Mouse (Mus musculus): ENCODE measurements around the gene Tcirg1. TPM values are rescaled to one million over a fixed set of nuclear protein-coding genes. Genes with fewer than 3 reads are reported as not detected.

Tcirg1 gene
- polyA plus RNA-seq (2014; fragmentation: Nextera tagmentation; extraction: Ambion mirVana): 16.3 and 21.8 TPM in 2 replicates

DNA sequence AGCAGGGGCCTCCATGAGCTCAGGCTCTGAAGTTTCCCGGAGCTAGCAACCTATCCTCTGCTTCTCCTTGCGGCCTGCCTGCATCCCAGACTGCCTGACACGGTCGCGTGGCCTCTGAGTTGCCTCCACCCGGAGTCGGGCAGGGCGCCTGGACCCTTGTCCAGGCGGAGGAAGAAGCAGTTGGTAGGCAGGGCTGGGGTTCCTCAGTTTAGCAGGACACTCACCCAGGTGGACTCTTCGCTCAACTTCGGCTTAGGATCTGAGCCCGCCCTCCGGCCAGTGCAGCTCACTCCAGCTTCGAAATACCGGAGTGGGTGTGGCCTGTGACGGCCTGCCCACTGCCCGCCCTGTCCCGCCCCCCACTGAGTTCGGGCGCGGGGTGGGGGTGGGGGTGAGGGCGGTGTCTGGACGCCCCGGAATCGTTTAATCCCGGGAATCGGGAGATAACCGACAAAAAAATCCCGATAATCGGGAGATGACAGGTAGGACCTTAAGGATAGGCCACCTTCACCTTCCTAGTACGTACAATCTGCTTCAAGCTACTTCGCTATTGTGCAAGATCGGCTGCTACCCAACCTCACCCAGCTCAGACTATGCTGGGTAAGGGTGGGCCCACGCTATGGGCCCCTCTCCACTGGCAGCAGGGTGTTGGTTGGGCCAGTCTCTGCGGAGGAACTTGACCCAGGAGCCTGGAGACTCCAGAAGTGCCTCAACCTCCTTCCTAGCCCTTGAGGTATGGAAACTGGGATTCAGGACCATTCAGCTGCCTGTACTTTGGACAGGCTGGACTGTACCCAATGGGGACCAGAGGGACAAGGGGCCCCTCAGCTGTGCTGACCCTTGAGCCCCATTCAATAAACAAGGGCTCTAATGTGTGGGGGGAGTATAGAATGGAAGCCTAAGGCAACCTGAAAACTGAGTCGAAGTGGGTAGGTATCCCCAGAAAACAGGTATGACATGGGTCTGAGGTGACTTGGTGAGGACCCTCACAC, at the start of gene Tcirg1:
Gene Tcirg1, minus strand, starts transcription at position 339 of the 992 bp plus-strand sequence.
- Histone ChIP-seq H3K27ac (replicated peaks; ENCODE audit: low read depth, low read length) (no peak within 1 kb of the TSS), H3K4me3 (ENCODE audit: low read depth, low read length) (peak within 1 kb of the TSS; percentile 57), H3K27me3 (ENCODE audit: control insufficient read depth, insufficient read depth, low read length) (no peaks in the 10 kb centered on the region), H3K36me3 (replicated peaks; ENCODE audit: control insufficient read depth, insufficient read depth, low read depth, low read length) (peaks cover 3% of the 10 kb centered on the region), H3K9me3 (replicated peaks; ENCODE audit: control insufficient read depth, low read length) (no peaks in the 10 kb centered on the region), H3K9ac (replicated peaks; ENCODE audit: low read length) (peak within 1 kb of the TSS; percentile 66), H3K4me1 (ENCODE audit: control insufficient read depth, insufficient read depth, low read length) (peaks cover 7% of the 10 kb centered on the region; the same call in 1 of the 2 replicates), H3K4me2 (ENCODE audit: low read depth, low read length) (peak within 1 kb of the TSS; percentile 78)
- peak; percentile 80 for DNase-seq (ENCODE audit: low spot score)
- 5% methylated on average over 36 of the region's 36 CpGs for WGBS
- peak; percentile 53 for ATAC-seq (replicated peaks; ENCODE audit: insufficient number of reproducible peaks, low FRiP score, low TSS enrichment, low read depth)

DNA sequence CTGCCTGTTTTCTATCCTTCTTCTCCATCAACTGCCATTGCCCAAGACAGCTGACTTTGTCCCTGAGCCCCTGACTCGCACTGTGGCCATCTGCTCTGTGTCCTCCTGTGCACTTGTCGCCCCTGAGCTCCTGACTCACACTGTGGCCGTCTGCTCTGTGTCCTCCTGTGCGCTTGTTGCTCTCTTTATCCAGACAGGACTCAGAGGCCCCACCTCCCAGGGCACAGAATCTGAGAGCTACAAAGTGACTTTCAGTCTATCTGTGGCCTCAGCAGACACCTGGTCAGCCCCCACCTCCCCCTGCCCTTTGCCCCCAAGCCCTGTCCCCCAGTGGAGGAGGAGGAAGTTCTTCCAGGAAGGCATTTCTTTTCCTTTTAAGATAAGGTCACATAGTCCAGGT, 48.9 kb upstream of the Tcirg1 start:
- Histone ChIP-seq H3K4me3 (ENCODE audit: low read depth, low read length) (no peak overlapping the region), H3K27me3 (ENCODE audit: control insufficient read depth, insufficient read depth, low read length) (no peaks in the 10 kb centered on the region), H3K27ac (replicated peaks; ENCODE audit: low read depth, low read length) (no peak overlapping the region), H3K36me3 (replicated peaks; ENCODE audit: control insufficient read depth, insufficient read depth, low read depth, low read length) (no peaks in the 10 kb centered on the region), H3K9me3 (replicated peaks; ENCODE audit: control insufficient read depth, low read length) (no peaks in the 10 kb centered on the region), H3K4me1 (ENCODE audit: control insufficient read depth, insufficient read depth, low read length) (no peaks in the 10 kb centered on the region), H3K4me2 (ENCODE audit: low read depth, low read length) (no peak overlapping the region), H3K9ac (replicated peaks; ENCODE audit: low read length) (no peak overlapping the region)
- WGBS: 51% methylated on average over 4 of the region's 4 CpGs
- ATAC-seq (replicated peaks; ENCODE audit: insufficient number of reproducible peaks, low FRiP score, low TSS enrichment, low read depth): no peak
- no peak for DNase-seq (ENCODE audit: low spot score)

DNA sequence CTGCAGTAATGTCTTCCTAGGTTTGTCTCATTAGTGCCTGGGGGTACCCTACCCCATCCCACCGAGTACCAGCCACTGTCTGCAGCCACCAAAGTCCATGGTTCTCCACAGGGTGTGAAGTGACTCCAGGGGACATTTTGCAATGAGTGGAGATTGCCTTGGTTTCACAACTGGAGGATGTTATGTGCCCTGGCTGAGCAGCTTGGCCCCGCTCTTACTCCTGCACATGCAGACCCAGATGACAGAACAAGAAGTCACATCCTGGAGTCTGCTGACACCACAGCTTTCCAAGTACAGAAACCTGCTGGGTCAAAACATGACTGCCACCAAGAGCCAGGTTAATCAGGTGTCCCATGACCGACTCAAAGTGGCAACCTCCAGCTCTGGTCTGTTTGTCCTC, 48.1 kb upstream of the Tcirg1 start:
- Histone ChIP-seq H3K27me3 (ENCODE audit: control insufficient read depth, insufficient read depth, low read length) (no peaks in the 10 kb centered on the region), H3K9me3 (replicated peaks; ENCODE audit: control insufficient read depth, low read length) (no peaks in the 10 kb centered on the region), H3K4me2 (ENCODE audit: low read depth, low read length) (no peak overlapping the region), H3K36me3 (replicated peaks; ENCODE audit: control insufficient read depth, insufficient read depth, low read depth, low read length) (no peaks in the 10 kb centered on the region), H3K9ac (replicated peaks; ENCODE audit: low read length) (no peak overlapping the region), H3K4me3 (ENCODE audit: low read depth, low read length) (no peak overlapping the region), H3K27ac (replicated peaks; ENCODE audit: low read depth, low read length) (no peak overlapping the region), H3K4me1 (ENCODE audit: control insufficient read depth, insufficient read depth, low read length) (no peaks in the 10 kb centered on the region)
- DNase-seq (ENCODE audit: low spot score): no peak
- WGBS: 85% methylated on average over 3 of the region's 3 CpGs
- ATAC-seq (replicated peaks; ENCODE audit: insufficient number of reproducible peaks, low FRiP score, low TSS enrichment, low read depth): no peak

DNA sequence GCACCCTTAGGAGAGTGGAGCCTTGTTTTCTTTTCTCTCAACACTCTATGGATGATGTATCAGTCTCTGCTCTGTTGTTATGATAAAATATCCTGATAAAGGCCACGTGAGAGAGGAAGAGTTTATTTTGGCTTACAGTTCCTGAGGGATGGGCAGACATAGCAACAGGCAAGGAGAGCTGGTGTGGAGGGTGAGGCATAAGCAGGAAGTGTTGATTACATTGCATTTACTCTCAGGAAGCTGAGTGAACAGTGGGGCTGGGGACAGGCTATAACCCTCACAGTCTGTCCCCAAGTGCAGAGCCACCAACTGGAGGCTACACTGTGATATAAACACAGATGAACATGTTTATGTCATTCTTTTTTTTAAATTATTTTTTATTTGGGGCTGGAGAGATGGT, 45.2 kb upstream of the Tcirg1 start:
- Histone ChIP-seq H3K27me3 (ENCODE audit: control insufficient read depth, insufficient read depth, low read length) (no peaks in the 10 kb centered on the region), H3K4me1 (ENCODE audit: control insufficient read depth, insufficient read depth, low read length) (no peaks in the 10 kb centered on the region), H3K9ac (replicated peaks; ENCODE audit: low read length) (no peak overlapping the region), H3K36me3 (replicated peaks; ENCODE audit: control insufficient read depth, insufficient read depth, low read depth, low read length) (no peaks in the 10 kb centered on the region), H3K4me2 (ENCODE audit: low read depth, low read length) (no peak overlapping the region), H3K9me3 (replicated peaks; ENCODE audit: control insufficient read depth, low read length) (no peaks in the 10 kb centered on the region), H3K27ac (replicated peaks; ENCODE audit: low read depth, low read length) (no peak overlapping the region), H3K4me3 (ENCODE audit: low read depth, low read length) (no peak overlapping the region)
- WGBS: 61% methylated on average over 1 of the region's 1 CpGs
- ATAC-seq (replicated peaks; ENCODE audit: insufficient number of reproducible peaks, low FRiP score, low TSS enrichment, low read depth) (no peak), DNase-seq (ENCODE audit: low spot score) (no peak)

DNA sequence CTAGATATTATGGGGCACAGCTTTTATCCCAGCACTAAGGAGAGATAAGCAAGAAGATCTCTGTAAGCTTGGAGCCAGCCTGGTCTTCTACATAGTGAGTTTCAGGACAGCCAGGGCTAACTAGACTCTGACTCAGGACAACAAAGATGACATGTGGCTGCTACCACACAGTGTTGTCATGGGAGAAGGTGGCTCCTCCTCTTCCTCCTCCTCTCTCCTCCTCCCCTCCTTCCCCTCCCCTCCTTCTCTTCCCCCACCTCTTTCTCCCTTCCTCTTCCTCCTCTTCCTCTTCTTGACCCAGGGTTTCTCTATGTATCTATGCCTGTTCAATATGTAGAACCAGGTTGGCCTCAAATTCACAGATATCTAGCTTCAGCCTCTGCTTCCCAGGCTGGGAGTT, 44.5 kb upstream of the Tcirg1 start:
- Histone ChIP-seq H3K4me2 (ENCODE audit: low read depth, low read length) (no peak overlapping the region), H3K36me3 (replicated peaks; ENCODE audit: control insufficient read depth, insufficient read depth, low read depth, low read length) (no peaks in the 10 kb centered on the region), H3K9ac (replicated peaks; ENCODE audit: low read length) (no peak overlapping the region), H3K27ac (replicated peaks; ENCODE audit: low read depth, low read length) (no peak overlapping the region), H3K27me3 (ENCODE audit: control insufficient read depth, insufficient read depth, low read length) (no peaks in the 10 kb centered on the region), H3K4me1 (ENCODE audit: control insufficient read depth, insufficient read depth, low read length) (no peaks in the 10 kb centered on the region), H3K4me3 (ENCODE audit: low read depth, low read length) (no peak overlapping the region), H3K9me3 (replicated peaks; ENCODE audit: control insufficient read depth, low read length) (no peaks in the 10 kb centered on the region)
- no peak for DNase-seq (ENCODE audit: low spot score)
- ATAC-seq (replicated peaks; ENCODE audit: insufficient number of reproducible peaks, low FRiP score, low TSS enrichment, low read depth): no peak

DNA sequence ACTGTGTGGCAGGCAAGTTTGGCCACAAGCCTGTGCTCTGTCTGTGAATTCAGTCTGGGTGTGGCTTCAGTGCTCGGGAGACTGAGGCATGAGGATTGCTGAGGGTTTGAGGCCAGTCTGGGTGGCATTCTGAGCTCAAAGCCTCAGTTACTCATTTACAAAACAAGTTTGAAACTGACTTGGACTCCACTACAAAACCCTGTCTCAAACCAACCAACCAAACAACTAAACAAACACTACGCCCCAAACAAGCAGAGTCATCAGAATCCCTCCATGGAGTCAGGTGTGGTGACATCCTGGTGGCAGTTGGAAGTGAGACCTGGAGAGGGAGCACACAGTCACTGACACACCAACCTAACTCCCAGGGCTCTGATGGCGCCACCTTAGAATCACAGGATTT, 43.4 kb upstream of the Tcirg1 start:
- H3K4me3 ChIP-seq (ENCODE audit: low read depth, low read length): no peak overlapping the region
- H3K36me3 ChIP-seq (replicated peaks; ENCODE audit: control insufficient read depth, insufficient read depth, low read depth, low read length): no peaks in the 10 kb centered on the region
- H3K4me2 ChIP-seq (ENCODE audit: low read depth, low read length): no peak overlapping the region
- H3K4me1 ChIP-seq (ENCODE audit: control insufficient read depth, insufficient read depth, low read length): no peaks in the 10 kb centered on the region
- whole genome bisulfite sequencing: 83% methylated on average over 3 of the region's 3 CpGs
- H3K27ac ChIP-seq (replicated peaks; ENCODE audit: low read depth, low read length): no peak overlapping the region
- no peak for DNase-seq (ENCODE audit: low spot score)
- H3K9me3 ChIP-seq (replicated peaks; ENCODE audit: control insufficient read depth, low read length): no peaks in the 10 kb centered on the region
- ATAC-seq (replicated peaks; ENCODE audit: insufficient number of reproducible peaks, low FRiP score, low TSS enrichment, low read depth): no peak
- H3K27me3 ChIP-seq (ENCODE audit: control insufficient read depth, insufficient read depth, low read length): no peaks in the 10 kb centered on the region
- H3K9ac ChIP-seq (replicated peaks; ENCODE audit: low read length): no peak overlapping the region

DNA sequence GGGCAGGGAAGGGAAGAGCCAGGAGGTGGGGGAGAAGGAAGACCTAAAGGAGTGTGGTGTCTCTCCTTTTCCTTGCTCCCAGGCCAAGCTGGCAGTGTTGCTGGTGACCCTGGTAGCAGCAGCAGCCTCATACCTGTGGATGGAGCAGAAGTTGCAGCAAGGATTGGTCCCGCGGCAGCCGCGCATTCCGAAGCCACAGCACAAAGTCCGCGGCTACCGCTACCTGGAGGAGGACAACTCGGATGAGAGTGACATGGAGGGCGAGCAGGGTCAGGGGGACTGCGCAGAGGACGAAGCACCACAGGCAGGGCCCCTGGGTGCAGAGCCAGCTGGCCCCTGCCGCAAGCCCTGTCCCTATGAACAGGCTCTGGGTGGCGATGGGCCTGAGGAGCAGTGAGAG, 41.6 kb upstream of the Tcirg1 start:
- no peaks in the 10 kb centered on the region for H3K4me1 ChIP-seq (ENCODE audit: control insufficient read depth, insufficient read depth, low read length)

DNA sequence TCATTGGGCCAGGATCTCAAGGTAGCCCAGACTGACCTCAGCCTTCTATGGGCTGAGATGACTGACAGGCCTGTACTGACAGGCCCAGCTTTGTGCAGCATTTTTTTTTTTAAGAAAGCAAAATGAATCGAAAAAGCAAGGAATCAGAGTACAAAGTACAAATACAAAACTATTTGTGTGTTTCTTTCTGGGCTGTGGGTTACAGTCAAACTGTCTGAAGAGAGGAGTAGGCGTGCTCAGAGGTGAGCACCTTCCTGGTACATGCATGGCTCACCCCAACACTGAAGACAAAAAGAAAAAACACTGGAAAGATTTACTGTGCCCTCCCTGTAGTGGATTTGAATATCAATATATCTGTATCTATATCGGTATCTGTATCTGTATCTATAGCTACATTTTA, 40.9 kb upstream of the Tcirg1 start:
- DNase-seq (ENCODE audit: low spot score) (no peak), ATAC-seq (replicated peaks; ENCODE audit: insufficient number of reproducible peaks, low FRiP score, low TSS enrichment, low read depth) (no peak)
- Histone ChIP-seq H3K27ac (replicated peaks; ENCODE audit: low read depth, low read length) (no peak overlapping the region), H3K9me3 (replicated peaks; ENCODE audit: control insufficient read depth, low read length) (no peaks in the 10 kb centered on the region), H3K4me3 (ENCODE audit: low read depth, low read length) (no peak overlapping the region), H3K27me3 (ENCODE audit: control insufficient read depth, insufficient read depth, low read length) (no peaks in the 10 kb centered on the region), H3K4me2 (ENCODE audit: low read depth, low read length) (no peak overlapping the region), H3K9ac (replicated peaks; ENCODE audit: low read length) (no peak overlapping the region), H3K4me1 (ENCODE audit: control insufficient read depth, insufficient read depth, low read length) (no peaks in the 10 kb centered on the region), H3K36me3 (replicated peaks; ENCODE audit: control insufficient read depth, insufficient read depth, low read depth, low read length) (no peaks in the 10 kb centered on the region)
- WGBS: 72% methylated on average over 3 of the region's 3 CpGs

More for the DNA sequence above, 41.6 kb upstream of the Tcirg1 start:
- no peak overlapping the region for H3K27ac ChIP-seq (replicated peaks; ENCODE audit: low read depth, low read length)
- no peaks in the 10 kb centered on the region for H3K9me3 ChIP-seq (replicated peaks; ENCODE audit: control insufficient read depth, low read length)
- H3K4me2 ChIP-seq (ENCODE audit: low read depth, low read length): no peak overlapping the region
- DNase-seq (ENCODE audit: low spot score): no peak
- no peaks in the 10 kb centered on the region for H3K27me3 ChIP-seq (ENCODE audit: control insufficient read depth, insufficient read depth, low read length)
- H3K9ac ChIP-seq (replicated peaks; ENCODE audit: low read length): no peak overlapping the region
- no peak overlapping the region for H3K4me3 ChIP-seq (ENCODE audit: low read depth, low read length)
- H3K36me3 ChIP-seq (replicated peaks; ENCODE audit: control insufficient read depth, insufficient read depth, low read depth, low read length): no peaks in the 10 kb centered on the region
- no peak for ATAC-seq (replicated peaks; ENCODE audit: insufficient number of reproducible peaks, low FRiP score, low TSS enrichment, low read depth)
- 71% methylated on average over 14 of the region's 14 CpGs for WGBS

All from embryonic facial prominence, embryonic 11.5 days (tissue).